Mouse (Mus musculus): ENCODE measurements around the gene Adora2a. TPM values are rescaled to one million over a fixed set of nuclear protein-coding genes. Genes with fewer than 3 reads are reported as not detected.
"Not testable (repeated sequence)": the region's sequence is repeated elsewhere in the genome, so short reads cannot be mapped to it uniquely, and the experiment has no call there.

Adora2a gene
- polyA plus RNA-seq (2015; fragmentation: Nextera tagmentation; extraction: Ambion mirVana): 2.6 and 3.0 TPM in 2 replicates

- H3K27ac ChIP-seq: no peak within 1 kb of the TSS
- peak within 1 kb of the TSS; percentile 36 for H3K4me3 ChIP-seq (replicated peaks)
- peak within 1 kb of the TSS; percentile 47 for H3K9ac ChIP-seq (replicated peaks)
- H3K36me3 ChIP-seq: peaks cover 18% of the 10 kb centered on the region
- peak within 1 kb of the TSS; percentile 52 for H3K4me2 ChIP-seq (replicated peaks)
- no peak for ATAC-seq
- peaks cover 42% of the 10 kb centered on the region for H3K27me3 ChIP-seq
- H3K4me1 ChIP-seq (replicated peaks): peaks cover 11% of the 10 kb centered on the region; the same call in 1 of the 2 replicates
- 0% methylated on average over 4 of the region's 4 CpGs for whole genome bisulfite sequencing
- no peaks in the 10 kb centered on the region for H3K9me3 ChIP-seq
Measured at GRCm38 (mm10) chr10:75316872-75316907, at the start of gene Adora2a. Gene Adora2a, plus strand, starts transcription at chr10:75316877.

DNA sequence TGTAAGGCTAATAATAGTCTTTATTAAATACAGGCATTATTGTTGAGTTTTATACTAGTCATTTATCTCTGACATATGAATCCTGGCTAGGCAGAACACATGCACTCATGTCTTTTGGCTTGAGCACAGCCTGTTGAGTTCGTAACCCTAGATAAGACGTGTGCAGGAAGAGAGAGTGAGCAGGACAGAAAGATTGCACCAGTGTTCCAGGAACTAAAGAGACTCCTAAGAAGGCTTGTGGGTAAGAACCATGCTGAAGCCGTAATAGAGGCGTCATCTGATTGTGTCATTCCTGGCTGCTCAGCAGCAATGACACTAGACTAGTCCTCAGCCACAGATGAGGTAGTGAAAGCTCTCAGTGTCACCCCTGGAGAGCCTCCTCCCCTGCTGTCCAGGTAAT lies 43.7 kb upstream of the Adora2a start:
- no peaks in the 10 kb centered on the region for H3K27me3 ChIP-seq
- H3K4me2 ChIP-seq (replicated peaks): no peak overlapping the region
- H3K9ac ChIP-seq (replicated peaks): no peak overlapping the region
- ATAC-seq: no peak
- H3K36me3 ChIP-seq: peaks cover 54% of the 10 kb centered on the region
- H3K27ac ChIP-seq: no peak overlapping the region
- WGBS: 96% methylated on average over 4 of the region's 4 CpGs
- H3K4me3 ChIP-seq (replicated peaks): no peak overlapping the region
- H3K9me3 ChIP-seq: no peaks in the 10 kb centered on the region
- no peaks in the 10 kb centered on the region for H3K4me1 ChIP-seq (replicated peaks)

DNA sequence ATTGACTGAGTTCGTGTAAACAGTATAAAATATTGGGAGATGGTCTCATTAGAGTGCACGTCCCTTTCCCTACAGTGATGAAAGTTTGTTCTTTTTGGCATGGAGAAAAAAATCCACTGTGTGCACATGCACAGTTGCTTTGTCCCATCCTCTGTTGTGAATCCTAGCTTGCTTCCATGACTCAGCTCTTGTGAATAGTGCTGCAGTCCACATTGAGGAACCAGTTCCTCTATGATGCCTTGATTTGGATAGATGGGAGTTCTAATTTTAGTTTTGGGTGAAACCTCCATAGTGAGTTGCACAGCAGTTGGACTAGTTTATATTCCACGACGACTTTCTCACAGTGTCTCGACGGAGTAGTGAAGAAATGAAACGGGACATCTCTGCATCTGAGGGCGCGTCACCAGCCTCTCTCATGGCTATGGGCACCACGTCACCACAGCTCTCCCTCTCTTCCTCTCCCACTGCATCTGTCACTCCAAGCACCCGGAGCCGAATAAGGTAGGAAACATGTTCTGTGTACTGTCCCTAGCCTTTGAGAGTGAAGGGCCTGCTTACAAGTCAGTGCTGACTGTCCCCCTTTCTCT lies 40.2 kb upstream of the Adora2a start:
- no peak overlapping the region for H3K9ac ChIP-seq (replicated peaks)
- H3K4me2 ChIP-seq (replicated peaks): no peak overlapping the region
- 92% methylated on average over 12 of the region's 12 CpGs for WGBS
- no peak overlapping the region for H3K4me3 ChIP-seq (replicated peaks)
- no peak for ATAC-seq
- H3K27me3 ChIP-seq: no peaks in the 10 kb centered on the region
- peaks cover 46% of the 10 kb centered on the region for H3K36me3 ChIP-seq
- H3K9me3 ChIP-seq: no peaks in the 10 kb centered on the region
- no peak overlapping the region for H3K27ac ChIP-seq
- no peaks in the 10 kb centered on the region for H3K4me1 ChIP-seq (replicated peaks)

DNA sequence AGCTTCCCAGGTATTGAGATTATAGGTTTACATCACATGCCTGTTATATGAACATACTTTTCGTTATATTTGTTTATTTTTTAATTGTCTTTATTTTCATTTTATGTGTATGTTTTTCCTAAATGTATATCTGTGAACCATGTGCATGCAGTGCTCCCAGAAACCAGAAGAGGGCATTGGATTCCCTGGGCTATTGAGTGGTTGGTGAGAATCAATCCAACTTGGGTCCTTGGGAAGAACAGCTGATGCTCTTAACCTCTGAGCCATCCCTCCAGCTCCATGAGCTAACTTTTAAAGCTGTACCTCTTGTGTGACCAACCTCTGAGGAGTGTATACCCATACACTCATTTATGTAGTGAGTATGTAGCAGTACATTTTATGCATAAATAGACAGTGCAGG lies 39.2 kb upstream of the Adora2a start:
- Histone ChIP-seq H3K27ac (no peak overlapping the region), H3K4me3 (replicated peaks) (no peak overlapping the region), H3K9ac (replicated peaks) (no peak overlapping the region), H3K27me3 (no peaks in the 10 kb centered on the region), H3K4me1 (replicated peaks) (no peaks in the 10 kb centered on the region), H3K4me2 (replicated peaks) (no peak overlapping the region), H3K9me3 (no peaks in the 10 kb centered on the region), H3K36me3 (peaks cover 48% of the 10 kb centered on the region)
- ATAC-seq: 0 out of 2 replicates have a peak, but pooled peaks have one; percentile 30
- 88% methylated on average over 1 of the region's 1 CpGs for WGBS

DNA sequence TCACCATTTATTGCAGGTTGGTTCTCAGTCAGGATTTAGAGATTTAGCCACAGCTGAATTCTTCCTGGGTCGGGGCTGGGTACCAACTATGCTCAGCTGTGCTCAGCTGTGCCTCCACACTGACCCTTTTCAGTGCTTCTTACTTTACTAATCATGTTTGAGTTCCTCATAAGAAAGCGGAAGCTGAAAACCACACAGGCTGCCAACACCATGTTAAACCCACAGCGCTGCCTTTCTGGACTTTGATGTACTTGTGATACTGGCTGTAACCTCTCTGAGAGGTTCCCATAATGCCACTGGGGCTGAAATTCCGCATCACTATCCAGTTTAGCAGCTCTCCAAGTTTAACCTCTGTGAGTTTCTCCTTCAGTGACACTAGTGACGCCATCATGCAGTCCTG lies 34.0 kb upstream of the Adora2a start:
- 90% methylated on average over 5 of the region's 5 CpGs for WGBS
- H3K9ac ChIP-seq (replicated peaks): no peak overlapping the region
- no peak overlapping the region for H3K4me2 ChIP-seq (replicated peaks)
- H3K36me3 ChIP-seq: peaks cover 38% of the 10 kb centered on the region
- no peaks in the 10 kb centered on the region for H3K27me3 ChIP-seq
- no peak for ATAC-seq
- no peaks in the 10 kb centered on the region for H3K9me3 ChIP-seq
- H3K4me3 ChIP-seq (replicated peaks): no peak overlapping the region
- H3K27ac ChIP-seq: no peak overlapping the region
- no peaks in the 10 kb centered on the region for H3K4me1 ChIP-seq (replicated peaks)

DNA sequence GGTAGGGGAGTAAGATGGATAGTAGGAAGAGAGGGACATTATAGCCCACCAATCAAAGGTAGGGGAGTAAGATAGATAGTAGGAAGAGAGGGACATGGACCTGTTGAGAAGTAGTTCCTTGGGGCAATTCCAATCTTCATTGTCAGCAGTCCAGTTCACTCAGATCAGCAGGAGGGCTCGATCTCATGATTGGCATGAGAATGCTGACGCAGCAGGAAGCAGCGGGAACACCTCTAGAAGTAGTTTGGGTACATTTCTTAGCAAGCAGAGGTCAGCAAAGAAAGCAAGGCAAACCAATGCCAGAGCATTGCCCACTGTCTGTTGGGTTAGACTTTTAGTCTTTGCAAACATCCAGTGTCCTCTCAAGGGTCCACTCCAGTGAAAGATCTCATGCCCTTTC lies 32.9 kb upstream of the Adora2a start:
- H3K27ac ChIP-seq: no peak overlapping the region
- H3K4me2 ChIP-seq (replicated peaks): no peak overlapping the region
- no peaks in the 10 kb centered on the region for H3K9me3 ChIP-seq
- no peak overlapping the region for H3K4me3 ChIP-seq (replicated peaks)
- no peak for ATAC-seq
- WGBS: 94% methylated on average over 3 of the region's 3 CpGs
- H3K27me3 ChIP-seq: no peaks in the 10 kb centered on the region
- H3K9ac ChIP-seq (replicated peaks): no peak overlapping the region
- H3K4me1 ChIP-seq (replicated peaks): no peaks in the 10 kb centered on the region
- peaks cover 41% of the 10 kb centered on the region for H3K36me3 ChIP-seq

DNA sequence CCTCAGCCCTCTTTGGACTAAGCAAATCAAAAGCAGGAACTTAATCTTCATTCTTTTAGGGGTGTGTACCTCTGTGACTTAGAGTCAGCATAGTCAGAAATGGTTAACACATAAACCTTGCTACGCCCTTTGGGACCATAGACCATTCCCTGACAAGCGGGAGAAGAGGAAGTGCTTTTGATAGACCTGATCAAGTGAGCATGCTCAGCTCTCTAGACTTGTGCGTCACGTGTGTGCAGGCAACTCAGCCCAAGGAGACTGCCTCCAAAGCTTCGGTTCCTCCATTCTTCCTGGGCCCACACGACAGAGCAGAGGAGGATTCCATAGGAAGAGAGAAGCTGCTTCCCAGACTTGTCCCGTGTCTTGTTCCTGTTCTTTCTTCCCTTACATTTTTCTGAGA lies 28.1 kb upstream of the Adora2a start:
- no peak overlapping the region for H3K4me3 ChIP-seq (replicated peaks)

GRCm38 (mm10) chr10:75289392-75289791 lies 27.3 kb upstream of the Adora2a start:
- ATAC-seq: no peak
- no peak overlapping the region for H3K4me3 ChIP-seq (replicated peaks)
- no peak overlapping the region for H3K27ac ChIP-seq
- H3K4me1 ChIP-seq (replicated peaks): no peaks in the 10 kb centered on the region
- H3K9me3 ChIP-seq: no peaks in the 10 kb centered on the region
- H3K27me3 ChIP-seq: no peaks in the 10 kb centered on the region
- H3K4me2 ChIP-seq (replicated peaks): no peak overlapping the region
- peaks cover 17% of the 10 kb centered on the region for H3K36me3 ChIP-seq
- 87% methylated on average over 4 of the region's 4 CpGs for WGBS
- no peak overlapping the region for H3K9ac ChIP-seq (replicated peaks)

More for the DNA sequence above, 28.1 kb upstream of the Adora2a start:
- Histone ChIP-seq H3K27ac (no peak overlapping the region), H3K36me3 (peaks cover 24% of the 10 kb centered on the region), H3K4me1 (replicated peaks) (no peaks in the 10 kb centered on the region), H3K9ac (replicated peaks) (no peak overlapping the region), H3K4me2 (replicated peaks) (no peak overlapping the region), H3K9me3 (no peaks in the 10 kb centered on the region), H3K27me3 (no peaks in the 10 kb centered on the region)
- ATAC-seq: no peak
- WGBS: 90% methylated on average over 7 of the region's 7 CpGs

DNA sequence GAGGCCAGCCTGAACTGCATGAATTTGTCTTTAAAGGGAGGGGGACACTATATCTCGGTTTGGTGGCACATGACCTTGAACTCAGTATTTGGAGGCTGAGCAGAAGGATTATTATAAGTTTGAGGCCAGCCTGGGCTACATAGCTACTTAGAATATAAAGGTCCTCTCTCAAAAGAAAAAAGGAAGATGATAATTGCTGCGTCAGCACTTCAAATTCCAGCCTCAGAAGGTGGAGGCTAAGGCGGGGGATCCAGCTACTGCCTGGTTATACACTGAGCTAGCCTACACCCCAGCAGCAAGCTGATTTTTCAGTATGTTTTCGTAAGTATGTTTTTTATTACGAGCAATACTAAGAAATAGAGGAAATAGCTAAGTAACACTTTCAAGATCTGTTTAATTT lies 26.0 kb upstream of the Adora2a start:
- Histone ChIP-seq H3K4me1 (replicated peaks) (no peaks in the 10 kb centered on the region), H3K27ac (no peak overlapping the region), H3K4me3 (replicated peaks) (no peak overlapping the region), H3K9ac (replicated peaks) (no peak overlapping the region), H3K36me3 (peaks cover 17% of the 10 kb centered on the region), H3K9me3 (no peaks in the 10 kb centered on the region), H3K27me3 (no peaks in the 10 kb centered on the region), H3K4me2 (replicated peaks) (no peak overlapping the region)
- 96% methylated on average over 5 of the region's 5 CpGs for WGBS
- no peak for ATAC-seq

DNA sequence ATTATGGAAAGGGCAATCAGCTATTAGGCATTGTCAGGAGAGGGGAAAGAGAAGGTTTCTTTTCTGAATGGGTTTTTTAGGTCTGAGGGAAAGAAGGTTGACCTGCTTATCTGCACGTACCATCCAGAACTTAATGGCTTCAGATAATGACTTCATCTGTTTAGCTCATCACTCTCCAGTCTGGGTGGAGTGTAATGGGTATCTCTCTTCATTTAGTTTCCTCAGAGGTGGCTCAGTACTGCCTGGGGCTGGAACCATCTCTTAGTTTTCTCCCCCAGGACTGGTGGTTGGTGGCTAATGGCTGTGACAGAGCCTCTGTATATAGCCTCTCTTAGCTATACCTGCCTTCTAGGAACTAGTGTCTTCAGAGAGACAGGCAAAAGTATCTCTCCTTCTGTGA lies 25.3 kb upstream of the Adora2a start:
- Histone ChIP-seq H3K4me3 (replicated peaks) (no peak overlapping the region), H3K4me1 (replicated peaks) (no peaks in the 10 kb centered on the region), H3K4me2 (replicated peaks) (no peak overlapping the region), H3K27me3 (no peaks in the 10 kb centered on the region), H3K36me3 (peaks cover 22% of the 10 kb centered on the region), H3K9me3 (no peaks in the 10 kb centered on the region), H3K27ac (no peak overlapping the region), H3K9ac (replicated peaks) (no peak overlapping the region)
- WGBS: 90% methylated on average over 1 of the region's 1 CpGs
- ATAC-seq: no peak

- not testable (repeated sequence) for H3K27ac ChIP-seq, H3K27me3 ChIP-seq
Measured at GRCm38 (mm10) chr10:75292206-75292605, 24.5 kb upstream of the Adora2a start.

DNA sequence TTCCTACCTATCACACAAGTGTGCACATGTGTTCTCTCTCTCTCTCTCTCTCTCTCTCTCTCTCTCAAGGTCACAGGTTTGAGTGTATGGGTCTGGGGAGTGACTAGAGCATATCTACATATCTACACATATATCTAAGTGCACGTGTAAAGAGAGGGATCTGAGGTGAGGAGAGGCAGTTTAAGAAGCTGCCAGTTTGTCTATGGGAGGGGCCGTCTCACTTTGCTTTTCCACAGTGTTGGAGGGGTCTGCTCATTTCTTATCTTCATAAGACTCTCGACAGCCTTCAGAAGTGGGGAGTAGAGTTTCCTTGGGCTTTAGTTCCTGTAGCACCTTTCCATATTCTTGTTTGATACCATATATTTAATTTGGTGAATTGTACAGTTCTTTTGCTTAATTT lies 23.4 kb upstream of the Adora2a start:
- WGBS: 92% methylated on average over 3 of the region's 3 CpGs
- H3K4me1 ChIP-seq (replicated peaks): no peaks in the 10 kb centered on the region
- H3K9me3 ChIP-seq: no peaks in the 10 kb centered on the region
- H3K4me2 ChIP-seq (replicated peaks): no peak overlapping the region
- H3K4me3 ChIP-seq (replicated peaks): no peak overlapping the region
- no peak overlapping the region for H3K9ac ChIP-seq (replicated peaks)
- H3K36me3 ChIP-seq: peaks cover 21% of the 10 kb centered on the region
- no peak for ATAC-seq
- no peaks in the 10 kb centered on the region for H3K27me3 ChIP-seq
- H3K27ac ChIP-seq: no peak overlapping the region

More at GRCm38 (mm10) chr10:75292206-75292605, 24.5 kb upstream of the Adora2a start:
- not testable (repeated sequence) for H3K4me1 ChIP-seq (replicated peaks); H3K4me2 ChIP-seq (replicated peaks); H3K9ac ChIP-seq (replicated peaks); H3K9me3 ChIP-seq; H3K4me3 ChIP-seq (replicated peaks); ATAC-seq
- 94% methylated on average over 8 of the region's 8 CpGs for WGBS
- H3K36me3 ChIP-seq: peaks cover 21% of the 10 kb centered on the region

DNA sequence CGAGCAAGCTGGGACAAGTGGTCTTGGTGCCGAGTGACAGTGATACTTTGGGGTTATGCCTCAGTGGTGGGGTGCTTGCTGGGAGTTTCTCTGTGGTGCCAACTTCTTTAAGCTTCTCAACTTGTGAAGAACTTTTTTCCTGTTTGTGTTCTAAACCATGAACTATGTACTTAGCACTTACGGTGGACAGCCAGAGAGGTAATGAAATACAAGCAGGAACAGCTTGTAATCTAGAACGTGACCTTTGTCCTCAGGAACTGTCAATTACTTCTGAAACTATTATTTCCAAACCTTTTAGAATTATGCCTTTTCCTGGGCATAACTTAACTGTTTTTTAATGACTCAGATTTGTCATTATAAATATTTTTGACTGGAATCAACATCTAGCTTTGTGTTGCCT lies 22.3 kb upstream of the Adora2a start:
- 77% methylated on average over 4 of the region's 4 CpGs for WGBS
- no peak overlapping the region for H3K27ac ChIP-seq
- no peaks in the 10 kb centered on the region for H3K9me3 ChIP-seq
- no peak overlapping the region for H3K4me3 ChIP-seq (replicated peaks)
- H3K36me3 ChIP-seq: peaks cover 23% of the 10 kb centered on the region
- H3K4me2 ChIP-seq (replicated peaks): no peak overlapping the region
- no peak overlapping the region for H3K9ac ChIP-seq (replicated peaks)
- no peaks in the 10 kb centered on the region for H3K27me3 ChIP-seq
- no peaks in the 10 kb centered on the region for H3K4me1 ChIP-seq (replicated peaks)
- no peak for ATAC-seq

Data from midbrain, embryonic 13.5 days (tissue).